Mouse (Mus musculus) limb, embryonic 10.5 days (tissue): ENCODE results near the gene Fam118a. TPM values are rescaled to one million over a fixed set of nuclear protein-coding genes. Genes with fewer than 3 reads are reported as not detected.
"Not testable (repeated sequence)": the region's sequence is repeated elsewhere in the genome, so short reads cannot be mapped to it uniquely, and the experiment has no call there.

Source experiments
- DNase-seq: peaks from one replicate; pipeline ENCODE4 v3.0.0-alpha.2; 2017; ENCODE audit warnings: low spot score
- H3K27ac ChIP-seq: fragments of 300-500 bp; sonication (generic); 2 replicates; pipeline ENCODE4 v1.5.1; 2016; ENCODE audit warnings: mild to moderate bottlenecking
- H3K27me3 ChIP-seq: fragments of 300-500 bp; sonication (generic); 2 replicates; pipeline ENCODE4 v1.6.1; 2016; ENCODE audit warnings: low read depth, mild to moderate bottlenecking; ENCODE audit not compliant: poor library complexity, severe bottlenecking
- H3K36me3 ChIP-seq: fragments of 300-500 bp; sonication (generic); 2 replicates; pipeline ENCODE4 v1.6.1; 2016; ENCODE audit warnings: mild to moderate bottlenecking, moderate library complexity
- H3K4me1 ChIP-seq: fragments of 300-500 bp; sonication (generic); 2 replicates; pipeline ENCODE4 v1.6.1; 2016
- H3K4me3 ChIP-seq: fragments of 300-500 bp; sonication (generic); 2 replicates; pipeline ENCODE4 v1.5.1; 2016; ENCODE audit warnings: mild to moderate bottlenecking, moderate library complexity
- H3K9me3 ChIP-seq: fragments of 300-500 bp; sonication (generic); replicated peaks from 2 replicates; pipeline ENCODE4 v1.6.1; 2016; ENCODE audit warnings: mild to moderate bottlenecking
- WGBS: fragments of 180-500 bp; shearing (Covaris S2); methylation state at CpG from one replicate; pipeline ENCODE4 v1.1.7; 2016; 5-methylcytosine and 5-hydroxymethylcytosine counted together
- polyA plus RNA-seq: library from polyadenylated mRNA; unstranded; fragments of >200 nt; fragmentation: Nextera tagmentation; extraction: Ambion mirVana; gene quantifications from 2 replicates; pipeline ENCODE4 v1.2.1, GENCODE M21; 2016

Gene Fam118a
- polyA plus RNA-seq = 30.0 and 30.4 TPM in 2 replicates

DNA sequence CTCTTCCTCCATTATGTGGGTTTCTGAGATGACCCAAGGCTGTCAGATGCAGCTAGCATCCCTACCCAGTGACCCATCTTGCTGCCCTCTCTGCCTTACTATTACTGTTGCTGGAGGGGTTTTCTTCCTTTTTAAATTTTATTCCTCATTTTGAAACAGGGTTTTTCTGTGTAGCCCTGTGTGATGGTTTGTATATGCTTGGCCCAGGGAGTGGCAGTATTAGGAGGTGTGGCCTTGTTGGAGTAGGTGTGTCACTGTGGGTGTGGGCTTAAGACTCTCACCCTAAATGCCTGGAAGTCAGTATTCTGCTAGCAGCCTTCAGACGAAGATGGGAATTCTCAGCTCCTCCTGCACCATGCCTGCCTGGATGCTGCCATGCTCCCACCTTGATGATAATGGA, at the start of gene Fam118a:
TSS of gene Fam118a (plus strand) at position 301 of the 400 bp plus-strand sequence.
- H3K4me3 ChIP-seq, H3K27ac ChIP-seq, DNase-seq, H3K27me3 ChIP-seq, H3K9me3 ChIP-seq, H3K36me3 ChIP-seq, H3K4me1 ChIP-seq: not testable (repeated sequence)
- WGBS = 45% methylated on average over 1 of the region's 1 CpGs

DNA sequence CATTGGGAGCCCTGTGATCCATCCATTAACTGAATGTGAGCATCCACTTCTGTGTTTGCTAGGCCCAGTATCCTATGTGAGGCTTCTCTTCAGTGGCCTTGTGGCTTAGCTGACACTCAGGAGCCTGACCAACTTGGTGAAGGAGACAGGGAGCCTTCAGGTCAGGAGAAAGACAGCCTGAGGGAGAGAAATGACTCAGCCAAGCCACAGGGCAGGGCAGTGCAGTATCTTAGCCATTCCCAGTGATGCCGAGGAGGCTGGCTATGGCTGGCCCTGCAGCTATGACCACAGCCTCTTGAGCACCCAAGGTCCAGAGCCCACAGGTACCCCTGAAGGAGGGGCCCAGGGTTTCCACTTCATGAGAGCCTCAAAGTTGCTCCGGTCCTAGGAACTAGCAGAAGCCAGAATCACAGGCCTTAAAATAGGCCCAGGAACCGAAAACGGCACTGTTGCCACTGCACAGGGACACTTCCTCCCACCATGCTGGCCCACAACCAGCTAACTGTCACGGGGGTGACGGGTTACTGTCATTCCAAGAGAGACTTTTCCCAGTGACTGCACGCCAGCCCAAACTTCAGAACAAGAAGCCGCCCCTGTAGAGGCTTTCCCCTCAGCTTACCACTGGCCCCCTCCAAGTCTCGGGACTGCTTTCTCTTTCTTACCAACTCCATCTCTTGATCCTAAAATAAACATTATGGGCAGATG, 47.0 kb upstream of the Fam118a start:
- WGBS = 87% methylated on average over 9 of the region's 9 CpGs
- no peak overlapping the region for H3K4me3 ChIP-seq
- H3K27me3 ChIP-seq = no peaks in the 10 kb centered on the region
- no peaks in the 10 kb centered on the region for H3K36me3 ChIP-seq
- H3K4me1 ChIP-seq = peaks cover 12% of the 10 kb centered on the region
- no peaks in the 10 kb centered on the region for H3K9me3 ChIP-seq
- no peak overlapping the region for H3K27ac ChIP-seq
- no peak for DNase-seq

DNA sequence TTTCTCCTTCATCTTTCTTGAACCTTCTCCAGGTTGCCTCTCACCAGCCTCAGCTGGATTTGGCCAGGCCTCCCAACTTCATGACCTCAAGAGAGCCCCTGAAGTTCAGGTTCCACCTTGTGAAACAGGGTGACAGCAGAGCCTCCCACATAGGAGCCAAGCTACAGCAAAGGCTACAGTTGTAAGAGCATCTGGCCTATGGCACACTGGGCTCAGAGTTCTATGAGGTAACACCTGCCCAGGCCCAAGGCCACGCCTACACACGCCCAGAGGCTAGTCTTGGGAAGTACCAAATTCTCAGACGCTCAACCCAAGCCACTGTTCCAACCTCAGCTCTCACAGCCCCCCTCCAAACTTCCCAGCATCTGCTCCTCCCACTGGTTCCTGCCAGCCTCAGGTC, 45.9 kb upstream of the Fam118a start:
- Histone ChIP-seq H3K4me1 (peaks cover 18% of the 10 kb centered on the region), H3K27me3 (no peaks in the 10 kb centered on the region), H3K27ac (no peak overlapping the region), H3K36me3 (no peaks in the 10 kb centered on the region), H3K9me3 (no peaks in the 10 kb centered on the region), H3K4me3 (no peak overlapping the region)
- WGBS = 84% methylated on average over 3 of the region's 3 CpGs
- DNase-seq = no peak

DNA sequence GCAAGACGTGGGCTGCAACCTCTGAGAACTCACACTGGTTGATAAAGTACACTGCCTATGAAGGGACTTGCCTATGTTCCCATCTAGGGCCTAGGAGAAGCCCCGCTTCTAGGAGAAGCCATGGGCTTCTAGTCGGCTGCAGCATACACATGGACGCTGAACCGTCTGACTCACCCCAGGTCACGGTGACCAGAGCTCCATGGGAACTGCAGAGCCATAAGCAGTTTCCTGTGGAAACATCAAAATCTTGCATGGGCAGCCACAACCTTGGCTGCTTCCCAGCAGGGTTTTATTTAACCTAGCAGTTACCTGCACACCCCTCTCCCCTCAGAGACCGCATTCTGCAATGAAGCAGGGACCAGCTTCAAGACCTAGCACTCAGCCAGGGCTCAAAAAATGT, 45.0 kb upstream of the Fam118a start:
- no peak for DNase-seq
- peaks cover 26% of the 10 kb centered on the region for H3K4me1 ChIP-seq

DNA sequence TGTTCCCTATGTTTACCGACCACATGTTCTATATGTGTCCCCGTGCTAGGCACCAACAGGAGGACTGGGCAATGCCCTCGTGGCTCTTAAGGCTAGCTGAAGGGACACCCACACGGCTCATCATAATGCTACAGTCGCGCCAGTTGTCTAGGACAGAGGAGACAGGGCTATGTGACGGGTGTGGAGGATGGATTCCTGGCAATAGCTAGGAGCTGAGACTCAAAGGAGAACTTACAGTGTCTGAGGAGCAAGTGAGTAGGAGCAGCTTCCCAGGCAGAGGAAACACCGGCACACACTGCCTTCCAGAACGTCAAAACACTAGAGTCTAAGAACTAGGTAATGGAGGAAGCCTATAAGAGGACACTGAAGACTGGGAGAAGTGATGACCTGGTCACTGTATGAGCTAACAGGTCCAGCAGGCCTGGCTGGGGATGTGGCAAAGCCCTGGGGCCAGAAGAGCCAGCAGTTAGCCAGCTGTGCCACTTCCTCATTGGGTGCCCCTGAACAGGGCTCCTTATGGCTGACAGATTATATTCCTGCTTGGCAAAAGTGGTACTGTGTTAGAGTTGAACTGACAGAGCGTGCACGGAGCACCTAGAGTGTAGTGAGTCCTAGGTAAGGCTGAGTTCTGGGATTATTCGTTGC, 43.1 kb upstream of the Fam118a start:
- no peaks in the 10 kb centered on the region for H3K27me3 ChIP-seq
- no peak for DNase-seq
- no peak overlapping the region for H3K27ac ChIP-seq
- WGBS = 89% methylated on average over 12 of the region's 12 CpGs
- H3K36me3 ChIP-seq = no peaks in the 10 kb centered on the region
- no peak overlapping the region for H3K4me3 ChIP-seq
- H3K9me3 ChIP-seq = no peaks in the 10 kb centered on the region
- peaks cover 30% of the 10 kb centered on the region for H3K4me1 ChIP-seq

More for the DNA sequence above, 45.0 kb upstream of the Fam118a start:
- H3K4me3 ChIP-seq = no peak overlapping the region
- WGBS = 85% methylated on average over 7 of the region's 7 CpGs
- no peaks in the 10 kb centered on the region for H3K36me3 ChIP-seq
- no peaks in the 10 kb centered on the region for H3K9me3 ChIP-seq
- H3K27ac ChIP-seq = no peak overlapping the region
- H3K27me3 ChIP-seq = no peaks in the 10 kb centered on the region

DNA sequence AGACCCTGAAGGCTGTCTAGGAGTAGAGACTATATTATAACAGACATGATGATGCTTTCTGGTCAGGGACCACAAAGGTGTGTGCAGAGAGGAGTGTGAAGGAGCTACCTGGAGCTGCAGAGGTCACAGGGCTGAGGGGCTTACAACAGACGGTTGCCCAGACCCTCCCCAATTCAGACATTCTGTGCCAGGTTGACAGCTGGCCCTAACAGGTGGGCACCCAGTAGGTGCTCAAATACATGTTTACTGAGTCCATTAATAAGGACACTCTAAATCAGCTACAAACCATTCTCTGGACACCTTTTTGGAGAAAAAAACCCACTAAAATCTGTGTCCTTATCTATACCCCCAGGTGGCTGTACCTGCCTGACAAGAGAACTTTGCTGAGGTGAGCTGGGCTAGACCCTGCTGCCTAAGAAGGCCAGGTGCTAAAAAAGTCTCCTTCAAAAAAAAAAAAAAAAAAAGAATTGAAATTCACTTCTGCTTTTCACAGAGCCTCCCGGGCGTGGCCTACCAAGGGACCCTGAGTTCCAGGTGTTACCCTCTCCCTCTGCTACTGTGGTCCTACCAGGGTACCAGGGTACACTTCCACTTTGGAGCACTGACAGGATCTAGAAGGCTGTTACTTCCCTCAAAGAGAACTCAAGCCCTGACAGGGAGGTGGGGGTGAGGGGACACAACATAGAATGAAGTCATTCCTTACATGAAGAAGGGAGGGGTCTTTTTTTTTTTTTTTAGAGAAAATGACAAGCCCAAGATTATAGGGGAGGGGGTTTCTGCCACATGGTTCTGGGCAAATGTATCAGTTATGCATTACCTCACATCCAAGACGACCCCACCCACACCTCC, 42.4 kb upstream of the Fam118a start:
- Histone ChIP-seq H3K4me1 (peaks cover 30% of the 10 kb centered on the region), H3K9me3 (no peaks in the 10 kb centered on the region), H3K36me3 (no peaks in the 10 kb centered on the region), H3K27me3 (no peaks in the 10 kb centered on the region), H3K4me3 (peak overlapping the region; percentile 89), H3K27ac (peak overlapping the region; percentile 88; the same call in 1 of the 2 replicates)
- DNase-seq = no peak
- WGBS = 74% methylated on average over 4 of the region's 4 CpGs

DNA sequence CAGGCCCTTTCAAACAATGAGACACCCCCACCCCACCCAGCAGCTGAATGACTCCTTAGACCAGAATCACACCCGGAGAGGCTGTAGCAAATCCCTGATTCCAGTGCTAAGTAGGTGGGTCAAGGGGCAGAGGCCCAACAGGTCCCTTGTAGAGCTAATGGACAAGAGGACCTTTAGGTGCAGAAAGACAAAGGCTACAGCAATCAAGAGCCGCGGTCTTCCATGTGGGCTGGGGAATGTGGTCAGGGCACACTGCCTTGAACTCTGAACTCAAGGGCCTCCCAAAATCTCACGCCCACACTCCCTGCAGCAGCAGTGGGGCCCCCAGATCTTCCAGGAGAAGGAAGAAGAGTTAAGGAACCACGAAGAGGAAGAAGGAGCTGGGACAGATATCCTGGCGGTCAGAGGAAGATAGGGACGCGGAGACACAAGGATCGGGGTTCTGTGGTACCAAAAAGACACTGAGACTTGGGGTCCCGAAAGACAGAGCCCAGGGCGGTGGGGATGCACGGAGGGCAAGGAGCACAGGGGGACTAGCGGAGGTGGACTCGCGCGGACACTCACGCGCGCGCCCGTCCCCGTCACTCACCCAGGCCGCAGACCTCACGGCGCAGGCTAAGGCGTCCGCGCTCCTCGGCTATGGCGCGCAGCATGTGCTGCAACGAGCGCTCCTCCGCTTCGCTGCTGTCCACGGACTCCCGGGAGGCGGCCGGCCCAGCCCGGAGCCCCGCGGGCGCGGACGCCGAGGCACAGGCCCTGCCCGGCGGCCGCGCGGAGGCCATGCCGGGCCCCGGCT, 41.5 kb upstream of the Fam118a start:
- Histone ChIP-seq H3K9me3 (no peaks in the 10 kb centered on the region), H3K4me3 (peak overlapping the region; percentile 89), H3K27ac (peak overlapping the region; percentile 88), H3K27me3 (no peaks in the 10 kb centered on the region), H3K4me1 (peaks cover 30% of the 10 kb centered on the region), H3K36me3 (no peaks in the 10 kb centered on the region)
- WGBS = 1% methylated on average over 51 of the region's 53 CpGs
- DNase-seq = peak; percentile 60

DNA sequence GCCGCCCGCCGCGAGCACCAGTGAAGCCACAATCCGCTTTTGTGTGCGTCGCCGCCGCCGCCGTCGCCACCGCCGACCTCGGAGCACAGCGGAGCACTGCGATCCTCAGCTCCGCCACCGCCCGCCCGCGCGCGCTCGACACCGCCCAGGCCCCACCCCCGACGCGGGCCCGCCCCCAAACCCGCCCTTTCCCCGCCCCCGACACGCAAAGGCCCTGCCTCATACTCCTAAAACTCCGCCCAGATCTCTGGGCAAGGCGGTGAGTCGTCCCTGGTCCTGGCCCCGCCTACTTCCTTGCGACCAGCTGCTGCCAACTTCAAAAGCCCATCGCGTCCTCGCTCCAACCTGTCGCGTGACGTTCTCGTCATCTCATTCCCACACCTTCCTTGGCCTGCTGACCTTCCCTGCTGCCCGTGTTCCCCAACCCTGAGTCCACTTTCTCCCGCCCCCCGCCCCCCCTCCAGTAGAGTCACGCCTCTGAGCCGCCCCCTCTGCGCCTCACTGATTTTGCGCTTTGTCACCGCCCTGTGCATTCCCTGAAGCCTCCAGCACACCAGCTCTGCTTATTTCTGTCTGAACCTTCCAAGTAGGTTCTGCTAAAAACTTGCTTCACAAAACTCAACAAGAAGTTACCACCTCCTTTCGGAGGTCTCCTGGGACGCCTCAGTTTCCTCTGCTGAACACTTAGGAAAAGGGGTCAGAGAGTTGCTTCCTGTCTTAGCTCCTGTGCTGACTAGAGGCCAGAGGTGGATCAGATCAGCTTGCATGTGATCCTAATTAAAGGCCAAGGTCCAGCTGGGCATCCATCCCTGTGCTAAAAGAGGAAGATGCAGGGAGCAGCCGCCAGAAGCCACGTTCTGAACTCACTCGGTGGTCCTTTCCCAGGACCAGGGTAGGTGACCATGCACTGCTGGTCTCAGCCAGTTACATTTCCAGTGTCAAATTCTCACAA, 40.6 kb upstream of the Fam118a start, which contains the start of gene 5031439G07Rik:
TSS of gene 5031439G07Rik (minus strand) at position 678 of the 952 bp plus-strand sequence.
- no peaks in the 10 kb centered on the region for H3K36me3 ChIP-seq
- no peaks in the 10 kb centered on the region for H3K27me3 ChIP-seq
- peak within 1 kb of the TSS; percentile 88 for H3K27ac ChIP-seq
- peak; percentile 97 for DNase-seq
- H3K9me3 ChIP-seq = no peaks in the 10 kb centered on the region
- H3K4me1 ChIP-seq = peaks cover 30% of the 10 kb centered on the region
- H3K4me3 ChIP-seq = peak within 1 kb of the TSS; percentile 89
- WGBS = 3% methylated on average over 56 of the region's 59 CpGs

DNA sequence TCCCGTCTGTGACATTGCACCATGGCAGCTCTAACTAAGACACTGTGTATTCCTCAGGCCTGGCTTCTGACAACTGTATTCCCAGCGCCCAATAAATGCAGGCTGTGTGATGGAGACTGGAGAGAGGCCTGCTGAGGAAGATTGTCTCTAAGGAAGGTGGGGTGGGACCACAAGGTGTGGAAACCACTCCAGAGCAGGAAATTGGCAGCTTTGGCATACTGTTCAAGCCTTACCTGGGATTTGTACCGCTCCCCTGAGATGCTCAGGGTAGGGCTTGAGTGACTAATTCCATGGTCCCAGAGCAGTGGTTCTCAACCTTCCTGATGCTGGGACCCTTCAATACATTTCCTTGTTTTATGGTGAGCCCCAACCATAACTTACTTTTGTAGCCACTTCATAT, 39.6 kb upstream of the Fam118a start:
- H3K9me3 ChIP-seq = no peaks in the 10 kb centered on the region
- WGBS = 68% methylated on average over 3 of the region's 3 CpGs
- peaks cover 27% of the 10 kb centered on the region for H3K4me1 ChIP-seq
- H3K4me3 ChIP-seq = no peak overlapping the region
- H3K27ac ChIP-seq = no peak overlapping the region
- H3K36me3 ChIP-seq = no peaks in the 10 kb centered on the region
- no peaks in the 10 kb centered on the region for H3K27me3 ChIP-seq
- DNase-seq = no peak

DNA sequence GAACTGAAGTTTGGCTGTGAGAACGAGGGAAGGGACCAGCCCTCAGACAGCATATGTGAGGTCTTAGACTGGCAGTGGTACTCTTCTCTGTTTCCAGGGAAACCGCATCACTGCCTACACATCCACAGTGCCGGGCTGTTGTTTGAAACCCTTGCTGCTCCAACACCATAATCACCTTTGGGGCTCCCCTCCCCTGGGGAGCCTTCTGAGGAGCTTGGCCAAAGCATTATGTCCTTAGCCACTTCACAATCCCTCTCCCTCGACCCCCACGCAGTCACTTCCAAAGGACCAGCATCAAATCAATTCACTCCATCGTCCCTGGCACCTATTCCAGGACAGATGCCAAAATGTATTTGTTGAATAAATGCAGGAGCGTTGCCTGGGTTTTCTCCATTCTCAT, 39.0 kb upstream of the Fam118a start:
- Histone ChIP-seq H3K27ac (no peak overlapping the region), H3K27me3 (no peaks in the 10 kb centered on the region), H3K4me1 (peaks cover 31% of the 10 kb centered on the region), H3K36me3 (no peaks in the 10 kb centered on the region), H3K9me3 (no peaks in the 10 kb centered on the region), H3K4me3 (no peak overlapping the region)
- 73% methylated on average over 7 of the region's 7 CpGs for WGBS
- no peak for DNase-seq

DNA sequence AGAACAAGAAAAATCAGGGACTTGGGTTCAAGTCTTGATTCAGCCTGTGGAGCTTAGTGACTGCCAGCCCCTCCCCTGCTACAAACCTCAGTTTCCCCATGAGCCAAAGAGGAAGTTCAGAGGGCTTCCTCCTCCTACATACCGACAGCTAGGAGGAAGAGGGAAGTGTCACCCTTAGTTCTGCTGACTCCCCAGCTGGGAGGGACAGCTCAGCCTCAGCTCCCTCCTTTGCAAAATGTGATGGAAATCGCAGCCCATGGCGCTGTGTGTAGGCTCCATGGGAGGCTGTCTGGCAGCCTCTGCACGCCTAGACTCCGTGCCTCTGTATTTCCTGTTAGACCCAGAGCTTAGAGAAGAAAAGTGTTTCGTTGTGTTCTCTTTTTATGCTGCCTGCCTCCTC, 34.2 kb upstream of the Fam118a start:
- Histone ChIP-seq H3K4me3 (no peak overlapping the region), H3K36me3 (no peaks in the 10 kb centered on the region), H3K27ac (no peak overlapping the region), H3K27me3 (0 out of 2 replicates have a peak, but pooled peaks cover 6% of the 10 kb centered on the region), H3K9me3 (no peaks in the 10 kb centered on the region), H3K4me1 (peaks cover 18% of the 10 kb centered on the region)
- WGBS = 36% methylated on average over 6 of the region's 6 CpGs
- no peak for DNase-seq
